Mouse (Mus musculus): ENCODE measurements around the gene Dlg2.

DNA sequence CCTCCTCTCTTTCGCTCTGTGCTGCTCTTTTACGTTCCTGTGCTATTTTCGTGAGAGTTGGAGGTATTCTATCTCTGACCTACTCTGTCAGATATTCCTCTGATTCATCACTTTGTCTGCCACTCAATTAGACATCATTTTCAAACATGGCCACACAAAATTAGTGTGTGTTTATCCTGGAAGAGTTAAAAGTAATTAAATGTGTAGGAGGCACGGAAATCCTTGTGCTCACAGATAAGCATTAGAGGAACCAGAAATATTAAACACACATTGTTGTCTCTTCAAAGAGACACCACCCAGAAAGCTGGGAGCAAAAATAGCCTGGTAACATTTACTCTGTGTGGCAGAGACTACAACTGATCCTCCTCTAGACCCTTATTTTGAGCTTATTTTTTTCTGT, 36.4 kb upstream of the Dlg2 start:
- TF ChIP-seq POLR2A (IDR thresholded peaks at IDR 0.05; ENCODE audit: borderline replicate concordance, extremely low read depth, low read depth, low read length) (no peak), CTCF (IDR thresholded peaks at IDR 0.05; ENCODE audit: insufficient read depth, low read length) (no peak)
